Mouse (Mus musculus): ENCODE results near the gene Wwox.

The Wwox gene

DNA sequence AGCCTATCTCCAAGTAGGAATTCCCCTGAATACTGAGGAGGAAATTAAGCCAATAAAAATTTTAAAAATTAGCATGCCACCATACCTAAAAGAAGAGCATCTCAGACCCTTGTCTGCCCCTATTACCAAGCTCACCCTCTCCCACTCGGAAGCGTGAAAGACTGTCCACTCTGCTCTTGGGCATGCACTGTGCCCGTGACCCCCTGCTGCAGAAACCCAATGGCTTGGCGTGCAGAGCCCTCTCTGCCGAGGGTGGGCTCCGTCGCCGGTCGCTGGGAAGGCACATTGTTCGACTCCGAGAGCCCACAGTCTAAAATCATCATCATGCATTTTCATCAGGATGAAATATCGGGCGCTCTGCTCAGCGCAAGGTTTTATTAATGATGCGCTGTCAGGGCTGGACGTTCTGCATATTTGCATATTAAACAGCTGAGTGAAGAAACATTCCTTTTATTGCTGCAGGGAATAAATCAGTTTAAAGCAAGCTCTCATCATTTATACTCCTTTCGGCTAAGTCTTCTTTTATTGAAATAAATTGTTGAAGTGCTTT, 471.7 kb downstream of the Wwox start:
- no peak for DNase-seq

DNA sequence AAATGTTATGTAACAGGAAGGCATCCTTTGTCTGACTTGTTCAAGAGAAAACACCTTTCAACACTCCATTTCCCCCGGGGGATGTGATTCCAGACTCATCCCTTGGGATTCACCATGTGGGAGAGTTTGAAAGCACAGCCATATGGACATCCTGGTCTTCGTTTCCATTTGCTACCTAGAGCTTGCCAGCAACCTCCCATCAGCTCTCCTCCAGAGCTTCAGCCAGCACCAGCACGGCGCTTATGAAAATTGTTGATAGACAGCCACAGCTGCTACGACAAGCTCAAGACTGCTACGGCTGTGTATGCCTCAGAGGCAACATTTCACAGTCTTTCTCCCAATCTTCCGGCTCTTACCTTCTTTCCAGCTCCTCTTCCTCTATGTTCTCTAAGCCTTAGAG, 484.2 kb downstream of the Wwox start:
- no peak for DNase-seq

DNA sequence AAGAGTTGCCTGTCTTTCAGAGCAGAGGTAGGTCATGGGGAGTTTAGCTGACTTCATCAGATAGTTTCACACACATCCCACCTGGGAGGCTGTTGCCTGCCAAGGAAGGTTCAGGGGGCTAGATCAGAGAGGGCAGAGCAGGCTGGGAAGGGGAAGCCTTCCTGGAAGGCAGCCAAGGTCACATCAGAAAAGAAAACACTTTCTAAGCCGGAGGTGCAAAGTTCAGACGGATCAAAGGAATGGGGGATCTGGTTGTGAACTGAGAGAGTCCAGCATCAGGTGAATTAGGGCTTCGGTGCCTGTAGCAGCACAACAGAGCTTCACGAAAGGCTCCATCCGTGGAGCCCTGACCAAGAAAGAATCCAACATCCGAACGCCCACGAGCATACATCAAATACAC, 488.0 kb downstream of the Wwox start:
- DNase-seq, result peak; percentile 35

DNA sequence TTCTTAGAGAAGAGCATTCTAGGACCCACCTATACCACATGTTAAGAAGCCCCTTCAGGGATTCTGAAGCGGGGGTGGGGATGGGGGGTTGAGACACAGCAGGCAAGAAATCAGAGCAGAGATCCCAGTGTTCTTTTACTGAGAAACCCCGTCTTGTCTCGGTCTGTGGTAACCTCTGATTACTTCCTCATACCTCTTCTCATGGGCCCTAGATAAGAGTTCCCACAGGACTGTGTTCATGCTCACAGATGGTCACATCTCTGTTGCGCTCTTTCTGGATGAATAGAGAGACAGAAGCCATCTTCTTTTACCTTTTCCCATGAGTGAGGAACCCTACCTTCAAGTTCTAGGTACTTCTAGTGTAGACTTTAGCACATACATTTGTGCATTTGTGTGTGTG, 488.5 kb downstream of the Wwox start:
- DNase-seq, result no peak

DNA sequence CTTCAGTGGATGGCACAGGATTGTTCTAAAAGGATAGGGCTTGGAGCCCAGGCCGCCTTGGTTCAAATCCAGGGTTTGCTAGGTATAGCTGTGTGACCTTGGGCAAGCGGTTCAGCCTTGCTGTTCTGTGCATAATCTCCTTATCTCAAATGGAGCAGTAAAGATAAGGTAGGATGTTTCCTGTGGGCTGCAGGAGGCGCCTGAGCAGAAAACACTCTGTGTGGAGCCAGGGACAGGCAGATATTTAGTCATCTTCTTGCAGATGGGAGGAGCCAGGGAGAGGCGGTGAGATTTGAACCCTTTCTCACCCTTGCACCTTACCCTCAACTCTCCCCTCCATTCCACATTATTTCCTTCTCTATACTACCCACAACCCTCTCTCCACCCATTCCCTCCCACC, 490.1 kb downstream of the Wwox start:
- no peak for DNase-seq

DNA sequence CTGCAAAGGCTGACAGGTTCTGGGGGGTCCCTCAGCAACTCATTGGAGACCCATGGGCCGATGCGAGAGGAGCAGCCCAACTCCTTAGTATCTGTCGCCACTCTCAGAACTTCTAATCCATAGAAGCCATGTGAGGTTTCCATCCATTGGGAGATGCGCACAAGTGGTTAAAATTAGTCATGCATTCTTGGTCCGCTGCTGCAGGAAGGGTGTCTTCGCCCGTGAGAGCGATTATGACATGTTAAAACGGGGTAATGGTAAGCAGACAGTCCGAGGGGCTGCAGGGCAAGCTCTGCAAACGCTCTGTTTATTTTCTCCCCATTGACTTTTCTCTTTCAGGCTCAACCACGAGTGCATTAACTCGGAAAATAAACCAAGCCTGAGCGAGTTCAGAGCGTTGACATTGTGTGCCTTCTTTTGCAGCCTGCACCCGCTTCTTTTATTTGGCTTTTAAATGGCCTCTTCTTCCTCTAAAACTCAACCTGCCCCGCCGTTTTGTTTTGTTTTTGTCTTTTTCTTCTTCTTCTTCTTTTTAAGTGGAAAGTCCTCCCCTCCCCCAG, 492.7 kb downstream of the Wwox start:
- DNase-seq, result peak; percentile 53

DNA sequence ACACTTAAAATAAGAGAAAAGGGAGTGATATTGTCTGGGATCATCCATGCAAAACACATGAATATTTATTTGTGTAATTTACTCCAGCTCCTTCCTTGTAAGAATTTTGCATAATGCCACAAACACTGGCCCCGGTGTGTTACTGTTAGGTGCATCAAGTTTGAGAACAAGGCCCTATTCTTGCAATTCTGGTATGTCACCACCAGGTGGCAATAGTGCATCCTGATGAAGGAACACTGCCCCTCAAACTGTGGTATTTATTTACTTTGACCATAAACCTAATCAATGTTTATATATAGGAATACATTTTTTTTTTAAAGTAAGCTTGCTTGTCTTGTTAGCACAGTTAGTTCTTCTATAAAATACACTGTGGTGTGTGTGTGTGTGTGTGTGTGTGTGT, 493.8 kb downstream of the Wwox start:
- peak; percentile 36 for DNase-seq

DNA sequence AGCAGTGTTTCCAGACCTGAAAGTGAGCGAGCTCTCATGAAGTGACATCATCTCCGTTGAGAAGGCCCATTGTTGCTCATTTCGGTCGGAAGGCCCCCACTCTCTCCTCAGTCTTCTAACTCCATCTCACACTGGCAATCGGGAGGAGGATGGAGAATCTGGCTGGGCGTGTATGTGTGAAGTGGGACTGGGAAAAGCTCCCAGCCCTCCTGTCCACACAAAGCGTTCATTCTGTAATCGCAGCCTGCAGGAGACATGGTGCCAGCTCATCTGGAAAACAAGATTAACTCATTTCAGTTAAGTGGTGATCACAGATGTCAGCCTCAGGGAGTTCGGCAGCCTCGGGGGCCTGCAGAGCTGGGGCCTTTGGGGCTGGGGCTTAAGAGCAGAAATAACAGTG, 497.4 kb downstream of the Wwox start:
- DNase-seq, result peak; percentile 51

DNA sequence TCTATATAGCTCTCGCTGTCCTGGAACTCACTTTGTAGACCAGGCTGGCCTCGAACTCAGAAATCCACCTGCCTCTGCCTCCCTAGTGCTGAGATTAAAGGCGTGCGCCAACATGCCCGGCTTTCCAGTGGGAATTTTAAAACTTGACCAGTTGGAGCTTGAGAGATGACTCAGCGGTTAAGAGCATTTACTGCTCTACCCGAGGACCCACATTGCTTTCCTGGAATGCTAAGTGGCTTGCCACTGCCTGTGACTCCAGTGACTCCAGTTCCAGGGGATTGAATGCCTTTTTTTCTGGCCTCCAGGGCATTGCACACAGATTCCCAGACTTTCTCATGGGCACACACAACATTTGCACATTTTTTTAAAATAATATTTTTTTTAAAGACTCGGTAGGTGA, 499.9 kb downstream of the Wwox start:
- no peak for DNase-seq

DNA sequence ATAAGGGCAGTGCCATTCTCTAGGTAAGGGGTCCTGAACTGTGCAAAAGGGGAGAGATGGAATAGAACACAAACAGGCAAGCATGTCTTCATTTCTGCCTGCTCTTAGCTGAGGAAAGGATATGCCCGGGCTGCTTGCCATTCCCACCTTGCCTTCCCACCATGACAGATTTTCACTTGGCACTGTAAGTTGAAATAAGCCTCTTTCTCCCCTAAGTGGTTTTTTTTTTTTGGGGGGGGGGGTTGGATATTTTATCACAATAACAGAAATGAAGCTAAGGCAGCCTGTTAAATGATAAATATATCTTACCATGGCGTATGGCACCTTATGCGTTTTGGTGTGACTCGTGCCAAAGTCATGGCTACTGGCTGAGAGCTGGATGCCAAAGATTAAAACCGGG, 501.6 kb downstream of the Wwox start:
- DNase-seq, result no peak

DNA sequence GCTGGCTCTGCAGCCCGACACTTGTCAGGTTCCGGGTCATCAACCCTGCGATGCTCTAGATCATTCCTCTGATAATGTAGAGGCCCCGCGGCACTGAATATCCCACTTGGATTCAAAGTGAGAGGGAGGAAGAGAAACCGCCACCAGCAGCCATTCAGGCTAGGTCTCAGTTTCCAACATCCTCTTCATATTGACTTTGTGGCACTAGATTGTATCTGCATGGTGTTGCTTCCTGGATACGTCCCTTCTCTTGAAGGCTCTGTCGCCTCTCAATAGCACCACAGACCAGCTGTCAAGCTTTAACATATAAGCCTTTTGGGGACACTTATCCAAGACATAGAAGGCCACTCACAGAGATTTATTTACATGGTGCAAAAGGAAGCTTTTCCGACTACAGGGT, 502.2 kb downstream of the Wwox start:
- no peak for DNase-seq

DNA sequence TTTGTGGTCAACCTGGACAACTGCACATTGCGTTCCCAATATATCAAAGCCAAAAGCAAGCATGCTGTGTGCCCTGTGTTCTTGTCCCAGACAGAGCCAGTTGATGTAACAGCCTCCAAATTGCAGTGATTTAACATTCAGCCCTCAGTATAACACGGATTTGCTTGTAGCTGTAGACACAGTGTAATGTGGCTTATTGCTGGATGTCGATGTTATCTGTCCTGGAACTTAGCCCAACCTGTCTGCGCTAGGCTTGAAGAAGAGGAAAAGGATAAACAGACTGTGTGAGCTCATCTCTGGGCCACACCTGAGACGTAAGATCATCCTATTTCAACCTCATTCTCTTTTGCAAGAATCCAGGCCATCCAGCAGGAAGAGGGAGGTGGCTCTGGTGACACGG, 508.5 kb downstream of the Wwox start:
- no peak for DNase-seq

DNA sequence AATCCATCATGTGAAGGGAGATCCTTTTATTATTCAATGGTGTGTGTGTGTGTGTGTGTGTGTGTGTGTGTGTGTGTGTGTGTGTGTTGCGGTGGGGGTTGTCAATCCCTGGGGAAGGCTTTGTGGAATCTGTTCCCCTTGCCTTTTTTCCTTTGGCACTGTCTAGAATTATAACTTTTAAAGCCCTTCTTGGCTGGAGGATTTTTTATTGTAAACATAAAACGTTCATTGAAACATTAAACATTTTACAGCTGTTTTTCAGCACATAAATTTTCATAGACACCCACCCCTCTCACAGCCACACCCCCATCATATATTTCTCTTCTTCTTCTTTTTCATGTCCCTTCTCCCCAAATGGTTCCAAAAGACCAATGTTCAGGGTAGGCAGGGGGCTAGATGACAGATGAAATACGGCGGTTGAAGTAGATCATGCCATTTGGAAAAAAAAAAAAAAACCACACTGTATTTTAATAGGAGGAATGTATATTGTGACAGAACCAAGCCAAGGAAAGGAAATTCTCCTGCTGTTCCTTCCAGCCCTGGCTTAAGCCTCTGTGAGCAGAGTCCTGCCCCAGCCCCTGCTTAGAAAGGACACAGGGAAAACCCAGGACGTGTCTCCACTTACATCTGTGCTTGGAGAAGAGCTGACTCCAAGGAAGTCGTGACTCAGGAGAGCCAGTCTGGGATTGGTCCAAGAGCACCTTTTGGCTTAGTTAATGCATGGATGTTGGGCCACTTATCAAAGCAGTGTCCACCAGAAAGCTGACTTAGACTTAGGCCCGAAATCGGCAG, 517.1 kb downstream of the Wwox start:
- no peak for DNase-seq

DNA sequence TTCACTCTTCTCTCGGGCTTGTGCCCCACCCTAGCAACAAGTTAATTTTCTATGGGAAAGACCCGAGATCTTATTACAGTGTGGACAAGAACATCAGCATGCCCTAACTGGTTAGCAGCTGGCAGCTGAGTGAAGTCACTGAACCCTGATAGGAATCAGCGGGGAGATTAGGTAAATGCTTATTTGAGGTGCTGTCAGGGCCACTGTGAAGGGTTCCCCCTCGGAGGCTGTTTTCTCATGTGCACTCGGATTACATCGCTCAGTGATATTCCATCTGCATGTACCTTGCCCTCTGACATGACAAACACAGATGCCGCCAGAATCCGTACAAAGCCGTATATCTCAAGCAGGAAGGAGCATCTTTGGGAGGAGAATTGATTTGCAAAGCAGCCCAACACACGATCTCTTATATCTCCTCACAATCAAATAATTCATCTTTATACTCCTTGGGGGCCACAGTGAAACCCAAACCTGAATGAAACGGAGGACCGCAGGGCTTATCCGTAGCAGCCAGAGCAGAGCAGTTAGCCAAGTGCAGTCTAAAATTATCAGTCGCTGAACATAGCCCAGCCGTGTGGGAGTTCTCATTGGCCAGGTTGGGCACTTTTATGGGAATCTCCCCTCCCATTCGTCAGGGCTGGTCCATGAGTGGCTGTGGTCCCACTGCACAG, 519.1 kb downstream of the Wwox start:
- peak; percentile 26 for DNase-seq

DNA sequence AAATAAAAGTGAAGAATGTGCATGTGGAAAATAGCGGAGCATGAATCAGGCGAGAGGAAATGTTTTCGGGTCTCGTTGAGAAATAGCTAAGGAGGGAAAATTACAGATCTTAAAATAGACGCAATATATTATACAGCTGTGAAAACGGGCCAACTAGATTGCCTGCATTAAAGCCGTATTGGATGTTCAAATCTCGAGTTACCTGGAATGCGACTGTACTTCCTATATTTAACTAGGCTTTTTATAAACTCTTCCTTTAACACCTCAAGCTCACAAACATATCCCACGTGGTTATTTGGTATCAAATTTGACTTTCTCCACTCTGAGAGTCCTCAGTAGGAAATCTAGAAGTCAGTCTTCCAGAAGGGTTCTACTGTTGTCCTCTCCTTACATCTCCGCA, 520.0 kb downstream of the Wwox start:
- no peak for DNase-seq

DNA sequence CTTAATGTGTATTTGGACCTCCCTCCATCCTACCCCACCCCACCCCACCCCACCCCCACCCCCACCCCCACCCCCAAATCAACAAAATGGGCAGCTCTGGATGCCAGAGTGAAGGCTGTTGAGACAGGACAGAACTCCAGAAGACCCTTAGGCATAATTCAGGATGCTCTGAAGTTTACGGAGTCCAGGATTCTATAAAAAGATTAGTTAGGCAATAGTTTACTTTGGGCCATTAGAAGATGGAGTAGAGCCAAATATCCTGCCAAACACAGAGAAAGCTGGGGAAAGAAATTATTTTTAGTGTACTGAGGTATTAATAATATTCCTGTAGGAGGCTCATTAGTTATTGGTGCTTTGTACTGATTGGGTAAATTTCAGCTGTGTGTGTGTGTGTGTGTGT, 523.0 kb downstream of the Wwox start:
- DNase-seq, result no peak

DNA sequence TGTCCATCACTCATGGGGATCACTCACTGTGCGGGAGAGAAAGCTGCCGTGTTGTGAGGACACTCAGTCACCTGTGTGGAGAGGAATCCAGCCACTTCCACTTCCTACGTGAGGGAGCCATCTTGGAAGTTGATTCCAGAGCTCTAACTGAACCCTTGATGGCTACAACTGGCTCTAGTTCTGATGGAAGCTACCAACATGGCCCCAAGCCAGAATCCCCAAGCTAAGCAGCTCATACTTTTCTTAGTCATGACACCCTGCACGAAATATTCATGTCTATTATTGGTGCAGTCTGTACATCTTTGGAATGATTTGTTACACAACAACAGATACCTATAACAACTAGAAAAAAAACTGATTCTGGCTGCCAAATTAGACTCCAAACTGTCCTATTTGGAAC, 523.8 kb downstream of the Wwox start:
- no peak for DNase-seq

DNA sequence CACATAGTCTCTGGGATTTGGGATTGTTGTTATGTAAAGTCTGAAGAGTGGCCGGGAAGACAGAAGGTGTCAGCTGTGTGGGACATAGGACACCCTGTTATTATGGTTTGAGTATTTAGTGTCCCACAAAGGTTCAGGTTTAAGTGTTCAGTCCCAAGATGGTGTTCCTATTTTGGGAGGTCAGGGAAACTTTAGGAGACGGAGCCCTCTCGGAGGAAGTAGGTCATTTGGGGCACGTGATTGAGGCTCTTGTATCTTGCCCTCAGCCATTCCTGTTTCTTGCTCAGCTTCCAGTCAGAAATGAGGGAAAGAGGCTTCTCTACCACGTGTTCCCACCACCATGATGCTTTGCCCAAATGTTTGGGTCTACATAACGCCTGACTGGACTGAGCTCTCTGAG, 524.8 kb downstream of the Wwox start:
- DNase-seq, result no peak

DNA sequence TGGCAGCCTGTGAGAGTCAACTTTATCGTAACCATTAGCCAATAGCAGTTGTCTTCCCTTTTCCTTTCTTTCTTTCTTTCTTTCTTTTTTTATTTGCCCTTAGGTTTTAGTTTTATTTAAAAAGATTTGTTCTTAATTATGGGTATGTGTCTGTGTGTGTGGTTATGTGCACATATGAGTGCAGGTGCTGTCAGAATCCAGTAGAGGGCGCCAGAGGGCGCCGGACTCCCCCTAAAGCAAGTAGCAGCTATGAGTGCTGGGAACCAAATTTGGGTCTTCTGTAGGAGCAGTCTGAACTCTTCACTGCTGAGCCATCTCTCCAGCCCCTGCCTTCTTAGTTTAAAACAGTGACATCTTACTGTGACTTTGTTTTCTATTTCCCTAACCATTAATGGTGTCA, 529.4 kb downstream of the Wwox start:
- DNase-seq, result no peak

DNA sequence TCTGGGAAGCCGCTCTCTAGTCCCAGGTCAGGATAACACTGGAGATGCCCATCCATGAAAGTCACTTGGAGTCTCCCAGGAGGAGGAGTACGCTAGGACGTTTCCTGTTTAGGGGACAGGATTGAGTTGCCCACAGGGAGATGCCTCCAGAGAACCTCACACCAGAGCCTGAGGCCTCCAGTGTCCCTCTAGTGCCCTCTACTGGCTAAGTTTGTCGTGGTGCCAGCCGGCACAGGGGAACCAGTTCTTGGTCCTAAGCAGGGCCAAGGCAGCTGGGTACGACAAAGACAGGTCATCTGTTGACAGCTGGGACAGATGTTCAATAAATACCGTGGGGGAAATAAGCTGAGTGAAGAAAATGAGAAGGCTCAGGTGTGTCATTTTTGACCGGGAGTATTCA, 531.9 kb downstream of the Wwox start:
- DNase-seq, result peak; percentile 86

DNA sequence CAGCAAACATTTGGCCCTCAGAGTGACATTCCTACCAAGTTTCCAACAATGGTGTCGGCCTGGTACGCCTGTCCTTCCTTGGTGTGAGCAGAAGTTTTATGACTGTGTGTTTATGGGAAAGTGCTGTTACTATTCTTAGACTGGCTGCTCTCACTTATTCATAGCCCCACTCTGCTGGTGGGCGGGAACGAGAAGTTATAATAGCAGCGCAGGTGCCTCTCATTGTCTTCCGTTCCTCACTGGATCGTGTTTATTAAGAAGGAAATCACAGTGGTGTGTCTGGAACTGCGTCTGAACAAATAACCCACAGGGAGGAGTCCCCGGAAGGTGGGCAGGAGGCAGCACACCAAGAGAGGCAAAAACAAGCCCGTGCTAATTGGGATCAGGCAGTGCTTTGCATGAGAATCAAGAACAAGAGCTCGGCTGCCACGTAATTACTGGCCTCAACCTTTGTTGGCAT, 533.6 kb downstream of the Wwox start:
- DNase-seq, result no peak

DNA sequence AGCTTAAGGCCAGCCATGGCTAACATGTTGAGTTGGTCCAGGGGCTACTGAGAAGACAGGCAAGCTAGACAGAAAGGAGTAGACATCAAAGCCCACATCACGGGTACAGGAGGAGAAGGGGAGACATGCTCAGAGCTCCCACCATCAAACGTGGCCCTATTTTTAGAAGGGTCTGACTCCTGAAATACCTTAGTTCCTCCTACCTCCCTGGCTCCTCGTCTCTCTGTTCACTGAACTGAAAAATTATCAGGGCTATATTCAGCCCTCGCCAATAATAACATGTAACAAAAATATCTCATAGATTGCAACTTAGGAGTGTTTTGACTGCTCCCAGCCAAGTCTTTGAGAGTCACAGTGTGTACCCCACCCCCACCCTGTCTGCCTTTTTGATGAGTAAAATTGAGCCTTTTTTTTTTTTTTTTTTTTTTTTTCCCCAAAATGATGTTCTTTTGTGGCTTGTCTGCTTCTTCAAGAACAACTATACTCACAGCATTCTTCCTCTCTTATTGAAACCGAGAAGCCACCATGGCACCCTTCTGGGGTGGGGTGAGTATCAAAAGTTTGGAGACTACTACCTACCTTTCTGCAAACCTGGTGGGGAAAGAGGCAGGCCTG, 535.0 kb downstream of the Wwox start:
- DNase-seq, result no peak

DNA sequence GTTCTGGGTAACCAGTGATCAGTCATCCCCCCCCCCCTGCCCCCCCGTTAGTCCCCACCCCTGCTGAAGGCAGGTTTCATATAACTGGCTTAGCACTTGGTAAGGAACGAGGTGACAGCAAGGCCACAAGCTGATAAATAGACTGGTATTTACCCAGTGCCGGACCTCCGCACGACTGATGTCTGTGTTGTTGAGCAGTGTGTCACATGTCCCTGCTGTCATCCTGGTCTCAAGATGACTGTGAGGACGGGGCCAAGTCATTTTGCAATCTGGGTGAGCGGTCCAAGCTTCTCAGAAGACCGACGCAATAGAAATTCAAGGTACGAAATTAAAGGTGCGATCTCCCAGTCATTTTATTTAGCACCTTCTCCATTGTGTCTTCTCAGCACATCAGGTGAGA, 538.3 kb downstream of the Wwox start:
- DNase-seq, result no peak
